Mouse (Mus musculus): ENCODE measurements around the gene Gm21497. TPM values are rescaled to one million over a fixed set of nuclear protein-coding genes. Genes with fewer than 3 reads are reported as not detected.
"Not testable (repeated sequence)": the region's sequence is repeated elsewhere in the genome, so short reads cannot be mapped to it uniquely, and the experiment has no call there.

The Gm21497 gene
- polyA plus RNA-seq (2012; rRNA removed) = not detected in 2 replicates

GRCm38 (mm10) chrY:61646446-61646845 is at the start of gene Gm21497:
TSS of gene Gm21497 (plus strand) at chrY:61646746.
- not testable (repeated sequence) for H3K27me3 ChIP-seq (ENCODE audit: control insufficient read depth, insufficient read depth, low read length); H3K4me3 ChIP-seq (ENCODE audit: low read depth, low read length); H3K36me3 ChIP-seq (ENCODE audit: control insufficient read depth, insufficient read depth, low read length); H3K4me1 ChIP-seq (ENCODE audit: control insufficient read depth, insufficient read depth, insufficient read length, low read length); H3K27ac ChIP-seq (ENCODE audit: insufficient read depth, low read depth, low read length)
- no CpG with 5 or more reads among the region's 5 CpGs for WGBS
